Mouse (Mus musculus): ENCODE measurements at regions not wholly inside any gene's neighbourhood (a gene's known extent, or its start where the extent isn't known, plus 50 kb on each side); places are given as distances from the start of the nearest gene placed in this dataset.

DNA sequence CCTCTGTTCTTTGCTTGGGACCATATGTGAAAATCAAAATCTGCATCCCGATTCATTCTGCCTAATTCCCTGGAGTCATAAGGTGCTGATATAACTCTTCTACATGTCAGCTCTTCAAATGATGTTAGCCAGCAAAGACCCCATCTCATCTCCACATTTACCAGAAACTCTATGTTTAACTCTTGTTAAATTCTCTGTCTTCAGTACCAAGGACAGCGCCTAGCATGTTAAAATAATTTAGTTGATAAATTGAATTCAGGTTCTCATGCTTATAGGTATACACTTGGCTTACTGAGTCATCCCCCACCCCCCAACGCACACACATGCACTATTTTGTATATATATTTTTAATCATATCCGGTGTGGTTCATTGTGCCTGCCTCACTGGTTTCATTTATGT is 113.8 kb upstream of the Lrrn1 start:
- H3K27ac ChIP-seq (ENCODE audit: control insufficient read depth, insufficient read depth, low read depth, low read length) = no peak overlapping the region
- TF ChIP-seq CTCF (IDR thresholded peaks at IDR 0.05; ENCODE audit: control insufficient read depth, insufficient read depth, insufficient replicate concordance, low read depth, low read length) (no peak), POLR2A (IDR thresholded peaks at IDR 0.05; ENCODE audit: control insufficient read depth, low read depth, low read length) (no peak)
- no peaks in the 10 kb centered on the region for H3K27me3 ChIP-seq (ENCODE audit: control insufficient read depth, insufficient read depth, low read length)
- H3K4me1 ChIP-seq (ENCODE audit: control insufficient read depth, insufficient read depth, low read length) = no peaks in the 10 kb centered on the region
- H3K36me3 ChIP-seq (ENCODE audit: control insufficient read depth, insufficient read depth, low read length) = no peaks in the 10 kb centered on the region
- no peak overlapping the region for H3K4me3 ChIP-seq (ENCODE audit: control insufficient read depth, low read depth, low read length)

DNA sequence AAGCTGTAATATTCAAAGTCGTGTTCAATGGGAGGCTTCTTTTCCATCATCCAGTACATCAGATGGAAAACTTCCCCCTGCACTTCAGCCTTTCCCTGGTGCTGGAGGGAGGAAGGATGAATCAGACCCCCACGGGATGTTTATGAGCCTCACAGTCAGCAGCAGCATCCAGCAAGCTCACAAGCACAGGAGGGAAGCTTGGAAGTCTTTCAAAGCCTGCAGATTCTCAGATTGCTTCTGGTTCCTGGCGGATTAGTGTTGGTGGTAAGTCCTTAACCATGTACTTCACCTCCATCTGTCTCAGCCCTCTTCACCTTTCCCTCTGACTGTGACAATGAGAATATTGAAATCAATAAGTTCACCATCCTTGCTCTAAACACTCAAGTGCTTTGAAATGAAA is 107.5 kb upstream of the Lrrn1 start:
- Histone ChIP-seq H3K27me3 (ENCODE audit: control insufficient read depth, insufficient read depth, low read length) (no peaks in the 10 kb centered on the region), H3K36me3 (ENCODE audit: control insufficient read depth, insufficient read depth, low read length) (no peaks in the 10 kb centered on the region), H3K4me1 (ENCODE audit: control insufficient read depth, insufficient read depth, low read length) (no peaks in the 10 kb centered on the region), H3K4me3 (ENCODE audit: control insufficient read depth, low read depth, low read length) (no peak overlapping the region), H3K27ac (ENCODE audit: control insufficient read depth, insufficient read depth, low read depth, low read length) (no peak overlapping the region)
- TF ChIP-seq POLR2A (IDR thresholded peaks at IDR 0.05; ENCODE audit: control insufficient read depth, low read depth, low read length) (no peak), CTCF (IDR thresholded peaks at IDR 0.05; ENCODE audit: control insufficient read depth, insufficient read depth, insufficient replicate concordance, low read depth, low read length) (no peak)

- H3K27me3 ChIP-seq (ENCODE audit: control insufficient read depth, insufficient read depth, low read length) = no peaks in the 10 kb centered on the region
- no peak overlapping the region for H3K4me3 ChIP-seq (ENCODE audit: control insufficient read depth, low read depth, low read length)
- no peaks in the 10 kb centered on the region for H3K4me1 ChIP-seq (ENCODE audit: control insufficient read depth, insufficient read depth, low read length)
- TF ChIP-seq CTCF (IDR thresholded peaks at IDR 0.05; ENCODE audit: control insufficient read depth, insufficient read depth, insufficient replicate concordance, low read depth, low read length) (no peak), POLR2A (IDR thresholded peaks at IDR 0.05; ENCODE audit: control insufficient read depth, low read depth, low read length) (no peak)
- H3K27ac ChIP-seq (ENCODE audit: control insufficient read depth, insufficient read depth, low read depth, low read length) = no peak overlapping the region
- H3K36me3 ChIP-seq (ENCODE audit: control insufficient read depth, insufficient read depth, low read length) = no peaks in the 10 kb centered on the region
These were observed 103.0 kb upstream of the Lrrn1 start for GRCm38 (mm10) chr6:107426529-107426928.

DNA sequence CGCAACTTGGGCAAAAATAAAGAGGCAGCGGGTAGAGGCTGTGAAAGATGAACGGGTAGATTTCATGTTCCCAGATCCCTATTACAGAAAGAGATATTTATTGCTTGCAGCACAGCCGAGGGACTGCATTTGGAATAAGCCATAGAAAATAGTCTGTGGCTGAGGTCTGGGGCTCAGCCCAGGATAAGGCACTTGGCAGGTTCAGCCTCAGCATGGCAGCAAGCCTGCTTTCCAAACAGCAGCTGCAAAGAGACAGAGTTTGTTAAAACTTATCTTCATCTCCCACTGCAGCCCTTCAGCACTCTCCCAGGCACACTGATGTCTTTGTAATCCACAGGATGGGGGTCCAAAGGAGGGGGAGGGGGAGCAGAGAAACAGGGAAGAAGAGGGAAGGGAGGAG is 98.5 kb upstream of the Lrrn1 start:
- Histone ChIP-seq H3K36me3 (ENCODE audit: control insufficient read depth, insufficient read depth, low read length) (no peaks in the 10 kb centered on the region), H3K27me3 (ENCODE audit: control insufficient read depth, insufficient read depth, low read length) (no peaks in the 10 kb centered on the region), H3K4me1 (ENCODE audit: control insufficient read depth, insufficient read depth, low read length) (no peaks in the 10 kb centered on the region), H3K4me3 (ENCODE audit: control insufficient read depth, low read depth, low read length) (no peak overlapping the region), H3K27ac (ENCODE audit: control insufficient read depth, insufficient read depth, low read depth, low read length) (no peak overlapping the region)
- TF ChIP-seq CTCF (IDR thresholded peaks at IDR 0.05; ENCODE audit: control insufficient read depth, insufficient read depth, insufficient replicate concordance, low read depth, low read length) (no peak), POLR2A (IDR thresholded peaks at IDR 0.05; ENCODE audit: control insufficient read depth, low read depth, low read length) (no peak)

GRCm38 (mm10) chr6:107442058-107442457 is 87.5 kb upstream of the Lrrn1 start:
- H3K4me3 ChIP-seq (ENCODE audit: control insufficient read depth, low read depth, low read length) = no peak overlapping the region

GRCm38 (mm10) chr6:107444336-107444735 is 85.2 kb upstream of the Lrrn1 start:
- TF ChIP-seq CTCF (IDR thresholded peaks at IDR 0.05; ENCODE audit: control insufficient read depth, insufficient read depth, insufficient replicate concordance, low read depth, low read length) (no peak), POLR2A (IDR thresholded peaks at IDR 0.05; ENCODE audit: control insufficient read depth, low read depth, low read length) (no peak)
- Histone ChIP-seq H3K36me3 (ENCODE audit: control insufficient read depth, insufficient read depth, low read length) (no peaks in the 10 kb centered on the region), H3K27ac (ENCODE audit: control insufficient read depth, insufficient read depth, low read depth, low read length) (no peak overlapping the region), H3K4me3 (ENCODE audit: control insufficient read depth, low read depth, low read length) (no peak overlapping the region), H3K4me1 (ENCODE audit: control insufficient read depth, insufficient read depth, low read length) (no peaks in the 10 kb centered on the region), H3K27me3 (ENCODE audit: control insufficient read depth, insufficient read depth, low read length) (no peaks in the 10 kb centered on the region)

More at GRCm38 (mm10) chr6:107442058-107442457, 87.5 kb upstream of the Lrrn1 start:
- Histone ChIP-seq H3K27me3 (ENCODE audit: control insufficient read depth, insufficient read depth, low read length) (no peaks in the 10 kb centered on the region), H3K4me1 (ENCODE audit: control insufficient read depth, insufficient read depth, low read length) (no peaks in the 10 kb centered on the region), H3K27ac (ENCODE audit: control insufficient read depth, insufficient read depth, low read depth, low read length) (no peak overlapping the region), H3K36me3 (ENCODE audit: control insufficient read depth, insufficient read depth, low read length) (no peaks in the 10 kb centered on the region)
- TF ChIP-seq CTCF (IDR thresholded peaks at IDR 0.05; ENCODE audit: control insufficient read depth, insufficient read depth, insufficient replicate concordance, low read depth, low read length) = no peak
- TF ChIP-seq POLR2A (IDR thresholded peaks at IDR 0.05; ENCODE audit: control insufficient read depth, low read depth, low read length) = no peak

DNA sequence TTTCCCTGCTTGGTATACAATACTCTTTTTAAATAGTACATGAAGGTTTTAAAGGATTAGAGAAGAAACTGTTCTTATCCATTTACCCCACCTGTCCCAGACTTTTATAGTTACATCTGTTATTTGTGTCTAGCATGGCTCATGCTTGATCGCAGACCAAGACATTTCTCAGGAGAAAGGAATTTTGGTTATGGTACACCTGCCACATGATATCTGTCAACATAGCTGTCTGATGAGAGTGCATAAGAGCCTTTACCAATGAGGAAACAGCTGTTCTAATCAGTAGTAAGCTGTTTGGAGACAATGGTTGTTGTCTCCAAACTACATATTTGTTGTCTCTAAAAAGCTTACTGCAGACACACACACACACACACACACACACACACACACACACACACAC is 70.3 kb upstream of the Lrrn1 start:
- TF ChIP-seq POLR2A (IDR thresholded peaks at IDR 0.05; ENCODE audit: control insufficient read depth, low read depth, low read length) (no peak), CTCF (IDR thresholded peaks at IDR 0.05; ENCODE audit: control insufficient read depth, insufficient read depth, insufficient replicate concordance, low read depth, low read length) (no peak)
- H3K27me3 ChIP-seq (ENCODE audit: control insufficient read depth, insufficient read depth, low read length) = no peaks in the 10 kb centered on the region

GRCm38 (mm10) chr6:107462440-107462839 is 67.1 kb upstream of the Lrrn1 start:
- no peak overlapping the region for H3K27ac ChIP-seq (ENCODE audit: control insufficient read depth, insufficient read depth, low read depth, low read length)
- TF ChIP-seq CTCF (IDR thresholded peaks at IDR 0.05; ENCODE audit: control insufficient read depth, insufficient read depth, insufficient replicate concordance, low read depth, low read length) = no peak
- H3K4me3 ChIP-seq (ENCODE audit: control insufficient read depth, low read depth, low read length) = no peak overlapping the region
- H3K36me3 ChIP-seq (ENCODE audit: control insufficient read depth, insufficient read depth, low read length) = no peaks in the 10 kb centered on the region
- H3K4me1 ChIP-seq (ENCODE audit: control insufficient read depth, insufficient read depth, low read length) = no peaks in the 10 kb centered on the region
- no peaks in the 10 kb centered on the region for H3K27me3 ChIP-seq (ENCODE audit: control insufficient read depth, insufficient read depth, low read length)

More for the DNA sequence above, 70.3 kb upstream of the Lrrn1 start:
- Histone ChIP-seq H3K4me1 (ENCODE audit: control insufficient read depth, insufficient read depth, low read length) (no peaks in the 10 kb centered on the region), H3K27ac (ENCODE audit: control insufficient read depth, insufficient read depth, low read depth, low read length) (no peak overlapping the region), H3K36me3 (ENCODE audit: control insufficient read depth, insufficient read depth, low read length) (no peaks in the 10 kb centered on the region), H3K4me3 (ENCODE audit: control insufficient read depth, low read depth, low read length) (no peak overlapping the region)
